Mouse (Mus musculus): Measurements from ENCODE around the gene Zfp398.

Gene Zfp398

GRCm38 (mm10) chr6:47904917-47905695 lies 69.6 kb downstream of the Zfp398 start:
- DNase-seq, result no peak

GRCm38 (mm10) chr6:47906326-47906725 lies 70.9 kb downstream of the Zfp398 start:
- DNase-seq, result no peak

GRCm38 (mm10) chr6:47909007-47909406 lies 73.5 kb downstream of the Zfp398 start:
- DNase-seq, result no peak

- DNase-seq, result no peak
These were observed 76.2 kb downstream of the Zfp398 start for GRCm38 (mm10) chr6:47911650-47912049.

- no peak for DNase-seq
These were observed 77.5 kb downstream of the Zfp398 start for GRCm38 (mm10) chr6:47912991-47913390.

- no peak for DNase-seq
These were observed 81.6 kb downstream of the Zfp398 start for GRCm38 (mm10) chr6:47917051-47917450.

DNA sequence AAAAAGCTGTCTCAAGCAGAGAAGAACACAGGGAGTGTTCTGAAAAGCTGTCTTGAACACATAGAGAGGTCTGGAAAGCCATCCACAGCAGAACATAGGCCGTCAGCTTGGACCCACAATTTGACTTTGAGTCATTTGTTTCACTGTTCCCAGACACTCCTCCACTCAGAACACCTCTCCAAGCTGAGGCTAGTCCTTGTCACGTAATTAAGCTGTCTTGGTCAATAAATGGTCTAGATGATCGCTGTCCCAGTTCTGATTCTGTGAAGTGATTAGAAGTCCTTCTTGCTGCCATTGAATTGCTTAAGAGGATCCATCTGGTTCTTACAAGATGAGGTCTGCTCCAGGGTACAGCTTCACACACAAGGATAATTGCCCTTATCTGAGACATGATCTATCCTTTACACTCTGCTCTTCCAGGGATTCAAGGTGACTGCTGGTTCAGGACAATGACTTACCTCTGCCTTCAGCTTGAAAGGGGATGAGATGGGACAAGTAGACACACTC lies 83.4 kb downstream of the Zfp398 start:
- no peak for DNase-seq

GRCm38 (mm10) chr6:47919646-47920446 lies 84.4 kb downstream of the Zfp398 start:
- DNase-seq, result no peak

DNA sequence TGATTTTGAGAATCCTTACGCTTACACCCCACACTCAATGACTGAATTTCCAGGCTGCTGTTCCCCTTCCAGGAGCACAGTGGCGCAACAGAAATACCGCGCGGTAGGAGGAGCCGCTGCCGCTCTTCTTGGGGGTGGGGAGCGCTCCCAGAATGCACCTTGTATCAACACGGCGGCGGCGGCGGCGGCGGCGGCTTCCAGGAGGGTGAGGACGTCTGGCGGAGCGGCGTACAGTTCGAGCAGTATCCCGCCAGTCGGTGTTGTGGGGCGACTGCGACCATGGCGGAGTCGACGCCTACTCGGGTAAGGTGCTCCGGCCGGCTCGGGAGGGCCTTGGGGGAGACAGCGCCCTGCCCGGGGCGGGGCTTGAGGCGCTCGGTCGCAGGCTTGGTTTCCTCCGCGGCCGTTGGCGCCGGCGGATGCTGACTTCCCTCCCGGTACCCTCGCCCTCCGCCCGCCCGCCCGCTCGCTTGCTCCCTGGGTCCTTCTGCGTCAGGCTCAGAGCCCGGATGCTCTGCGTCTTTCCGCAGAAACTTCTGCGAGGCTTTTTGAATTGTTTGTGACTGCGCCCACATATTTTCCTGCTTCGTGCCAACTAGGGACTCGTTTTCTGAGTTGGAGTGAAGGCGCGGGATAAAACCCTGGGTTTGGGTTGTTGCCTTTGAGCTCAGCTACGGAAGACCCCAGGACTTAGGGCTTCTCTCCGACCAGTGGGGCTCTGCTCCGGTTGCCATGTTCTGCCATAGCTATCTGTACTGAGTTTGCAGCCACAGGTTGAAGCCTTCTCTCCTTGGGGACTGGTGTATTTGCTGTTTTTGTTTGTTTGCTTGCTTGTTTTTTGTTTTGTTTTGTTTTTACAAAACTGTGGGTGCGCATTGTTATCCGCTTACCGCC lies 85.2 kb downstream of the Zfp398 start, which contains the start of gene Zfp212:
Zfp212 (plus strand) TSS at position 30 of the 894 bp plus-strand sequence.
- DNase-seq, result peak; percentile 94
